Mouse (Mus musculus) intestine, postnatal 0 days (tissue): ENCODE results near the gene Tmed6. TPM values are rescaled to one million over a fixed set of nuclear protein-coding genes. Genes with fewer than 3 reads are reported as not detected.
A peak's percentile ranks its signal among the peaks of the same experiment; 100 is the strongest.

Source experiments
- ATAC-seq: fragments of 200-750 bp; cut with Nextera tagmentation; 2 replicates; pipeline ENCODE4 v1.8.0; 2017; ENCODE audit warnings: mild to moderate bottlenecking, moderate TSS enrichment, moderate library complexity
- H3K27ac ChIP-seq: fragments of 300-500 bp; sonication (generic); 2 replicates; pipeline ENCODE4 v1.5.1; 2014; ENCODE audit warnings: mild to moderate bottlenecking, low read depth, low read length, moderate library complexity
- H3K27me3 ChIP-seq: fragments of 300-500 bp; sonication (generic); replicated peaks from 2 replicates; pipeline ENCODE4 v1.6.1; 2014; ENCODE audit warnings: low read length, mixed read lengths; ENCODE audit not compliant: control insufficient read depth, insufficient read depth
- H3K36me3 ChIP-seq: fragments of 300-500 bp; sonication (generic); 2 replicates; pipeline ENCODE4 v1.6.1; 2014; ENCODE audit warnings: mild to moderate bottlenecking, moderate library complexity; ENCODE audit not compliant: control insufficient read depth, insufficient read depth
- H3K4me1 ChIP-seq: fragments of 300-500 bp; sonication (generic); replicated peaks from 2 replicates; pipeline ENCODE4 v1.6.1; 2014; ENCODE audit warnings: antibody characterized with exemption, low read length, mixed read lengths; ENCODE audit not compliant: control insufficient read depth, insufficient read depth
- H3K4me2 ChIP-seq: fragments of 300-500 bp; sonication (generic); replicated peaks from 2 replicates; pipeline ENCODE4 v1.6.1; 2014; ENCODE audit warnings: low read depth, mild to moderate bottlenecking, moderate library complexity
- H3K4me3 ChIP-seq: fragments of 300-500 bp; sonication (generic); 2 replicates; pipeline ENCODE4 v1.5.1; 2014; ENCODE audit warnings: low read depth, low read length
- H3K9ac ChIP-seq: fragments of 300-500 bp; sonication (generic); 2 replicates; pipeline ENCODE4 v1.6.1; 2014; ENCODE audit warnings: mild to moderate bottlenecking, low read depth, low read length
- H3K9me3 ChIP-seq: fragments of 300-500 bp; sonication (generic); 2 replicates; pipeline ENCODE4 v1.6.1; 2016; ENCODE audit warnings: mixed run types; ENCODE audit not compliant: control insufficient read depth
- CTCF ChIP-seq: sonication (generic); IDR thresholded peaks from 2 replicates; pipeline ENCODE4 v1.5.1; 2016; ENCODE audit warnings: low read depth, mild to moderate bottlenecking, control low read depth, antibody characterized with exemption, moderate library complexity
- WGBS: fragments of 180-500 bp; shearing (Covaris S2); extraction: QIAGEN DNeasy Blood & Tissue Kit; methylation state at CpG from one replicate; pipeline ENCODE4 v1.1.7; 2014; 5-methylcytosine and 5-hydroxymethylcytosine counted together
- polyA plus RNA-seq: library from polyadenylated mRNA; unstranded; fragments of >200 nt; fragmentation: Nextera tagmentation; extraction: Ambion mirVana; gene quantifications from 2 replicates; pipeline ENCODE4 v1.2.1, GENCODE M21; 2015

Gene Tmed6
- polyA plus RNA-seq, 1 experiment from 2014 or later = 11.2 TPM

DNA sequence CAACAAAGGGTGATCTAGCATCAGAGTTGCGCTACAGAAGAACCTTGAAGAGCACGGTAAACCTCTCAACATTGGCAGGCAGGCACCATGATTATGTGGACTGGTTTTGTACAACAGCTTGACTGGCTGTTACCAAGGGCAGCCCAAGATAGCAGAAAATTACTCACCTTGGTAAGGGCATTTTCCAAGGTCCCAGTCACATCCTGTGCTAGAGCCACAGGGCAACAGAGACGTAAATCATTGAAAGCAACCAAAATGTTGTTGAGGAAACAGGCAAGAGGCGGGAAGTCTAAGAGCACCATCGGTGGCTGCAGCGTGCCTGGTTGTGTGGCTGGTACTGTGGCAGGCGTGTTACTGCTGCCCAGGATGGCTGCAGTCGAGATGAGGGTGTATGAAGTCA is 13.4 kb downstream of the Tmed6 start:
- ATAC-seq = no peak
- Histone ChIP-seq H3K9me3 (no peaks in the 10 kb centered on the region), H3K27me3 (no peaks in the 10 kb centered on the region), H3K4me3 (no peak overlapping the region), H3K27ac (no peak overlapping the region), H3K4me2 (no peak overlapping the region), H3K4me1 (no peaks in the 10 kb centered on the region), H3K9ac (no peak overlapping the region), H3K36me3 (peaks cover 34% of the 10 kb centered on the region)
- TF ChIP-seq CTCF = no peak
- WGBS = 97% methylated on average over 8 of the region's 8 CpGs

DNA sequence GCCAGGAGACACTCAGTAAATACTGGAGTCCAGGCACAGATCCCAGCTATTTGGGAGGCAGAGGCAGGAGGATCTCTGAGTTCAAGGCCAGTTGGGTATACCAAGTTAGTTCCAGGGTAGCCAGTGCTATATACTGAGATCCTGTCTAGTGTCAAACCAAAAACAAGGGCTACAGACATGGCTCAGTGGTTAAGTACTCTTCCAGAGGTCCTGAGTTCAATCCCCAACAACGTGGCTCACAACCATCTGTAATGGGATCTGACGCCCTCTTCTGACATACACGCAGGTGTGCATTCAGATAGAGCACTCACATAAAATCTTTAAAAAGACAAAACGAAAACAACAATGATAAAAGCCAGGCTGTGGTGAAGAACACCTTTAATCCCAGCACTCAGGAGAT is 16.0 kb downstream of the Tmed6 start:
- Histone ChIP-seq H3K9me3 (no peaks in the 10 kb centered on the region), H3K9ac (no peak overlapping the region), H3K4me1 (no peaks in the 10 kb centered on the region), H3K4me3 (no peak overlapping the region), H3K4me2 (peak overlapping the region; percentile 91), H3K27me3 (no peaks in the 10 kb centered on the region), H3K36me3 (peaks cover 52% of the 10 kb centered on the region), H3K27ac (no peak overlapping the region)
- ATAC-seq = no peak
- no peak for TF ChIP-seq CTCF
- 95% methylated on average over 4 of the region's 4 CpGs for WGBS

- Histone ChIP-seq H3K9me3 (no peaks in the 10 kb centered on the region), H3K4me2 (peak within 1 kb of the TSS; percentile 91), H3K4me1 (no peaks in the 10 kb centered on the region), H3K27me3 (no peaks in the 10 kb centered on the region), H3K27ac (peak within 1 kb of the TSS; percentile 86), H3K9ac (peak within 1 kb of the TSS; percentile 81), H3K4me3 (peak within 1 kb of the TSS; percentile 87), H3K36me3 (peaks cover 55% of the 10 kb centered on the region)
- peak; percentile 26; the same call in 1 of the 2 replicates for TF ChIP-seq CTCF
- 2% methylated on average over 81 of the region's 87 CpGs for WGBS
- peak; percentile 80 for ATAC-seq
Observed at GRCm38 (mm10) chr8:107048061-107048941, 17.1 kb downstream of the Tmed6 start, which contains the start of gene Pdf. Pdf (minus strand) TSS chr8:107048614.

DNA sequence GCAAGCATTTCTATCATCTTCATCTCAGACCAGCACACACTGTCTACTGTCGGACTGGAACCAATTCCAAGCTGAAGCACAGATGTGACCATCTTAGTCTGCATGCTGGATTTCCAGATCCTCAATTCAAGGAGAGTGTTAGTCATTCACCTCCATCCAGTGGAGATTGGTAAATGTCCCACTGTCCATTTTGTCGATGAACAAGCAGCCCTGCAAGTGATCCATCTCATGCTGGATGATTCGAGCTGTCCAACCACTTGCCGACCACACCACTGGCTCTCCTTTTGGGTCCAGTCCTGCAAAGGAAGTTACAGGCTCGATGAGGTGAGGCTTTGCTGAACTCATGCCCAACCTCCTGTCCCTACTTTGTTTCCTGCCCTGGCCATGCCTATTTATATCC is 18.5 kb downstream of the Tmed6 start:
- TF ChIP-seq CTCF = no peak
- no peak overlapping the region for H3K27ac ChIP-seq
- H3K36me3 ChIP-seq = peaks cover 57% of the 10 kb centered on the region
- WGBS = 74% methylated on average over 5 of the region's 5 CpGs
- H3K27me3 ChIP-seq = no peaks in the 10 kb centered on the region
- H3K4me2 ChIP-seq = peak overlapping the region; percentile 91; the same call in 1 of the 2 replicates
- no peaks in the 10 kb centered on the region for H3K9me3 ChIP-seq
- ATAC-seq = no peak
- no peaks in the 10 kb centered on the region for H3K4me1 ChIP-seq
- no peak overlapping the region for H3K4me3 ChIP-seq
- H3K9ac ChIP-seq = no peak overlapping the region

GRCm38 (mm10) chr8:107045478-107045877 is 20.0 kb downstream of the Tmed6 start:
- H3K9me3 ChIP-seq = no peaks in the 10 kb centered on the region
- 88% methylated on average over 6 of the region's 6 CpGs for WGBS
- H3K27ac ChIP-seq = peak overlapping the region; percentile 50; the same call in 1 of the 2 replicates
- ATAC-seq = no peak
- H3K27me3 ChIP-seq = no peaks in the 10 kb centered on the region
- H3K36me3 ChIP-seq = peaks cover 56% of the 10 kb centered on the region
- H3K4me2 ChIP-seq = no peak overlapping the region
- H3K4me3 ChIP-seq = no peak overlapping the region
- no peaks in the 10 kb centered on the region for H3K4me1 ChIP-seq
- no peak for TF ChIP-seq CTCF
- no peak overlapping the region for H3K9ac ChIP-seq

GRCm38 (mm10) chr8:107040632-107041031 is 24.8 kb downstream of the Tmed6 start:
- WGBS = 78% methylated on average over 7 of the region's 7 CpGs
- H3K27me3 ChIP-seq = no peaks in the 10 kb centered on the region
- no peak overlapping the region for H3K27ac ChIP-seq
- no peaks in the 10 kb centered on the region for H3K9me3 ChIP-seq
- H3K4me3 ChIP-seq = no peak overlapping the region
- H3K36me3 ChIP-seq = peaks cover 78% of the 10 kb centered on the region
- H3K4me2 ChIP-seq = no peak overlapping the region
- no peak overlapping the region for H3K9ac ChIP-seq
- no peak for ATAC-seq
- no peaks in the 10 kb centered on the region for H3K4me1 ChIP-seq
- TF ChIP-seq CTCF = no peak
